Mouse (Mus musculus) C2C12 (cell line): ENCODE data around the gene Ppil3.

Experiments
- CEBPB ChIP-seq: IDR thresholded peaks from one replicate; pipeline ENCODE4 v1.6.1; 2011; ENCODE audit warnings: low read depth, mild to moderate bottlenecking, control low read depth, moderate library complexity
- CTCF ChIP-seq: IDR thresholded peaks from one replicate; pipeline ENCODE4 v1.5.1; 2011; ENCODE audit not compliant: control insufficient read depth, insufficient read depth, insufficient read length
- FOSL1 ChIP-seq: IDR thresholded peaks from one replicate; pipeline ENCODE4 v1.8.0; 2011; ENCODE audit warnings: mild to moderate bottlenecking, low read length; ENCODE audit not compliant: poor library complexity, insufficient read depth, severe bottlenecking
- MAX ChIP-seq: IDR thresholded peaks from one replicate; pipeline ENCODE4 v1.6.1; 2011; ENCODE audit warnings: mild to moderate bottlenecking, control low read depth
- MYOD1 ChIP-seq: IDR thresholded peaks from one replicate; pipeline ENCODE4 v1.6.1; 2011; ENCODE audit warnings: low read depth; ENCODE audit not compliant: control insufficient read depth, insufficient read length
- MYOG ChIP-seq: IDR thresholded peaks from one replicate; pipeline ENCODE4 v1.6.1; 2011; ENCODE audit not compliant: control insufficient read depth, insufficient read length; ENCODE audit errors: extremely low read depth
- USF1 ChIP-seq: IDR thresholded peaks from one replicate; pipeline ENCODE4 v1.6.1; 2011; ENCODE audit warnings: low read depth, mild to moderate bottlenecking, control low read depth, moderate library complexity

DNA sequence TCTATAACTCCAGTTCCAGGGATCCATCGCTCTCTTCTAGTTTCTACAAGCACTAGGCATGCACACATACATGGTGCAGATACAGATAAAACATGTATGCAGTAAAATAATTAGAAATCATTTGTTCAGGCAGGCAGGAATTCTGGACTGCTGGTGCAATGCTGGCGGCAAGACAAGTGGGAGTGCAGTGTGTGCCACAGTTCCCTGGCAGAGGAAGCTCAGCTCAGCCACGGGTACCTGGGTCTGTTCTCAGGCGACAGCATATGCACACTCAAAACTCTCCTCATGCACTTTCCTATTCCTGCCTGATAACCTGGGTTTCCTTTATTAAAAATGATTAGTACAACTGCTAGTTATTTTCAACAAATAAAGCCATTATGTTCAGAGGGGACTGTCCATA lies 19.8 kb upstream of the Ppil3 start:
- TF ChIP-seq USF1 (no peak), CTCF (no peak), MYOD1 (no peak), MAX (no peak), CEBPB (no peak), MYOG (no peak), FOSL1 (no peak)
